Mouse (Mus musculus) heart, adult 2 months (tissue): ENCODE data around the gene Olfr907. TPM values are rescaled to one million over a fixed set of nuclear protein-coding genes. Genes with fewer than 3 reads are reported as not detected.

Experiments
- DNase-seq, 2 experiments: peaks; one replicate each; pipeline ENCODE4 v3.0.0; 2021
- H3K27ac ChIP-seq: fragments of 200-600 bp; 2 replicates; pipeline ENCODE4 v1.8.1; 2022
- H3K27me3 ChIP-seq: fragments of 200-500 bp; 2 replicates; pipeline ENCODE4 v1.6.1; 2012; ENCODE audit warnings: mild to moderate bottlenecking, low read length, inconsistent platforms, mixed read lengths; ENCODE audit not compliant: control insufficient read depth, insufficient read depth
- H3K36me3 ChIP-seq: fragments of 200-500 bp; 2 replicates; pipeline ENCODE4 v1.6.1; 2012; ENCODE audit warnings: low read length, inconsistent platforms; ENCODE audit not compliant: control insufficient read depth, insufficient read depth
- H3K4me1 ChIP-seq: fragments of 200-500 bp; 2 replicates; pipeline ENCODE4 v1.6.1; 2011; ENCODE audit warnings: low read length; ENCODE audit not compliant: control insufficient read depth, insufficient read depth
- H3K4me3 ChIP-seq: fragments of 200-600 bp; 2 replicates; pipeline ENCODE4 v1.8.1; 2022
- H3K79me2 ChIP-seq: fragments of 200-500 bp; replicated peaks from 2 replicates; pipeline ENCODE4 v1.6.1; 2012; ENCODE audit warnings: mild to moderate bottlenecking, inconsistent platforms, low read length, moderate library complexity, mixed read lengths; ENCODE audit not compliant: control insufficient read depth, insufficient read depth
- H3K9ac ChIP-seq: fragments of 200-500 bp; 2 replicates; pipeline ENCODE4 v1.6.1; 2012; ENCODE audit warnings: low read depth, mild to moderate bottlenecking, control low read depth, inconsistent platforms, low read length, mixed read lengths
- CTCF ChIP-seq: fragments of 200-600 bp; IDR thresholded peaks from 2 replicates; pipeline ENCODE4 v1.8.1; 2022; ENCODE audit warnings: antibody characterized with exemption, mild to moderate bottlenecking, moderate library complexity
- EP300 ChIP-seq: fragments of 200-500 bp; IDR thresholded peaks from 2 replicates; pipeline ENCODE4 v1.6.1; 2011; ENCODE audit warnings: low read depth, low read length, control low read depth; ENCODE audit not compliant: insufficient read depth
- POLR2A ChIP-seq: fragments of 200-500 bp; IDR thresholded peaks from 2 replicates; pipeline ENCODE4 v1.6.1; 2011; ENCODE audit warnings: mild to moderate bottlenecking, low read depth, low read length, control low read depth; ENCODE audit not compliant: insufficient read depth
- WGBS: fragments of 180-500 bp; shearing (Covaris S2); methylation state at CpG from one replicate; pipeline ENCODE4 v1.1.7; 2018; 5-methylcytosine and 5-hydroxymethylcytosine counted together
- intact Hi-C: fragments of 180-260 bp; cut with DNase I; formaldehyde crosslinking; loops from one replicate; pipeline ENCODE4 v1.15.1; 2025
- long read RNA-seq: library from polyadenylated mRNA; stranded (forward); transcript quantifications from one replicate; pipeline ENCODE4 v2.0.0, GENCODE M21; 2021
- polyA plus RNA-seq: library from polyadenylated mRNA; depleted of rRNA; stranded (reverse); fragments of >200 nt; gene quantifications from 2 replicates; pipeline ENCODE4 v1.2.3, GENCODE M21; 2012; rRNA removed
- total RNA-seq, 2 experiments: library from RNA; stranded (reverse); gene quantifications; 2 replicates each; pipeline ENCODE4 v1.2.3; 2021

Olfr907 gene
- total RNA-seq (not detected), polyA plus RNA-seq (not detected in 2 replicates)
- long read RNA-seq: 0 reads

DNA sequence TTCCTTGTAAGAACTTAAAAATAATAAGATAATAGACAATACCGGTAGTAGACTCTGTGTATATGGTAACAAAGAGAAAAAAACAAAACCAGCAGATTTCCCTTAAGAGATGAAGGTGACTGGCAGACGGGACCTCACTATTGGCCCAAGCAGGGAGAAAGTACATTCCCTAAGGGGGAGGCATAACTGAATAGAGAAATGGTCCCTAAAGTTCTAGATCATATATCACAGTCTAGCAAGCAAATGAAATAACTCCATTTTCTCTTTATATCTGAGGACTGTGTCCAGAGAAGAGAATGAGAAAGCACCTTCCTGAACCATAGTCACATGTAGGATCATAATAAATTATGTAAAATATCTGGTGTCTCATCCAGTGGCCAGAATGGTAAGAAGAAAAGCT is at the start of gene Olfr907:
Olfr907 (plus strand) TSS at position 301 of the 400 bp plus-strand sequence.
- no peaks in the 10 kb centered on the region for H3K27me3 ChIP-seq
- no peaks in the 10 kb centered on the region for H3K36me3 ChIP-seq
- H3K4me1 ChIP-seq: no peaks in the 10 kb centered on the region
- no peak for DNase-seq
- WGBS: 68% methylated on average over 2 of the region's 2 CpGs
- H3K9ac ChIP-seq: no peak within 1 kb of the TSS
- intact Hi-C loops: no loop called here
- H3K4me3 ChIP-seq: no peak within 1 kb of the TSS
- no peak for TF ChIP-seq POLR2A
- no peak for TF ChIP-seq EP300
- TF ChIP-seq CTCF: no peak
- H3K27ac ChIP-seq: no peak within 1 kb of the TSS
- no peaks in the 10 kb centered on the region for H3K79me2 ChIP-seq

DNA sequence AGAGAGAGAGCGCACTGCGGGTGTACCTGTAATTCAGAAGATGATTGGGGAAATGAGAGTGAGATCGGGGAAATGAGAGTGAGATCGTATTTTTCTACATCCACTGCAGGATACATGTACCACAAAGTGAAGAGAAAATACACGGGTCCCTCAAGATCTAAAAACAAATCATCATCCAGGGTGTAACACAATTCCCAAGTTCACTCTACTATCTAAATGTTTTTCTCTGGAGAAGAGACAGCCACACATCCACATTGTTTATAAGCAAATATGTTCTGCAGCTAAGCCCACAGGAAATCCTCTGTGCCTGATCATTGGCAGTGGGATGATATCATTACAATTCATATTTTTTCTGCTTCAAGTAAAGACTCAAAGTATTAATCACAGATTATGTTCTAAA is 48.2 kb upstream of the Olfr907 start, which contains the start of gene Olfr902:
Olfr902 (plus strand) TSS at position 301 of the 400 bp plus-strand sequence.
- H3K9ac ChIP-seq: no peak within 1 kb of the TSS
- no peak within 1 kb of the TSS for H3K4me3 ChIP-seq
- H3K27me3 ChIP-seq: no peaks in the 10 kb centered on the region
- DNase-seq: no peak
- no peaks in the 10 kb centered on the region for H3K4me1 ChIP-seq
- H3K36me3 ChIP-seq: no peaks in the 10 kb centered on the region
- TF ChIP-seq POLR2A (no peak), EP300 (no peak), CTCF (no peak)
- no peak within 1 kb of the TSS for H3K27ac ChIP-seq
- H3K79me2 ChIP-seq: no peaks in the 10 kb centered on the region
- intact Hi-C loops: no loop called here
- 79% methylated on average over 5 of the region's 5 CpGs for WGBS

DNA sequence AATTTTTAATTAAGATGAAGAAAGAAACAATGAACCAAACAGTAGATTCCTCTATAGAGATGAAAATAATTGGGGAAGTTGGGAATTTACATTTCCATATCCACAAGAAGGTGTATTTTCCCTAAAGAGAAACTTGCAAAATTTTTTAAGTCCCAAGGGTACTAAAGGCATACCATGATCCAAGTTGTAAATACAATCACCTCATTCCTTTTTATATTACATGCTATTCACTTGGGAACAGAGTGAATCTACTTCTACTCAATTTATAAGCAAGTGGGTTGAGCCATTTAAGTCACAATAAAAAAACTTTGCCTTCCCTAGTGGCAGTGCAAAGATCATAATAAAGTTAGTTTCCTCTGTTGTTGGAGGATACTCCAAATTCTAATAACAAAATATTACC is 32.8 kb upstream of the Olfr907 start, which contains the start of gene Olfr904:
Olfr904 (plus strand) TSS at position 301 of the 400 bp plus-strand sequence.
- no peak within 1 kb of the TSS for H3K9ac ChIP-seq
- H3K36me3 ChIP-seq: no peaks in the 10 kb centered on the region
- TF ChIP-seq CTCF (no peak), POLR2A (no peak), EP300 (no peak)
- no peak for DNase-seq
- intact Hi-C loops: no loop called here
- H3K27me3 ChIP-seq: no peaks in the 10 kb centered on the region
- no peak within 1 kb of the TSS for H3K4me3 ChIP-seq
- no peak within 1 kb of the TSS for H3K27ac ChIP-seq
- H3K79me2 ChIP-seq: no peaks in the 10 kb centered on the region
- H3K4me1 ChIP-seq: no peaks in the 10 kb centered on the region

DNA sequence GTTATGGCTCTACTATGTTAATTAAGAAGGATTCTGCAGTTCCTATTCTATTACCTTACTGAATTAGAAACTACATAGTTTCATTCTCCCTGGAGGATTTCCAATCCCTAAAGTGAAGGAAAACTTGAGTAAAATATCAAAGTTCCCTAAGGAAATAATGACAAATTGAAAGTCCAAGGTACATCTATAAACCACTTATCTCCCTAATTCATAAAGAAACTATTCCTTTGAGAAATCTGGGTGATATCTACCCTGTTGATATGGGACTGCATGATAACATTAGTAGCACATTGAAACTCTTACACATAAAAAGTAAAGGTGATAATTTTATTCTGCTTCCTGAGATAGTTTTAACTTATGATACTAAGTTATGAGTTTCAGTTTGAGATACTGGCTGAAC is 24.8 kb upstream of the Olfr907 start, which contains the start of gene Olfr905:
Olfr905 (plus strand) TSS at position 301 of the 400 bp plus-strand sequence.
- intact Hi-C loops: no loop called here

DNA sequence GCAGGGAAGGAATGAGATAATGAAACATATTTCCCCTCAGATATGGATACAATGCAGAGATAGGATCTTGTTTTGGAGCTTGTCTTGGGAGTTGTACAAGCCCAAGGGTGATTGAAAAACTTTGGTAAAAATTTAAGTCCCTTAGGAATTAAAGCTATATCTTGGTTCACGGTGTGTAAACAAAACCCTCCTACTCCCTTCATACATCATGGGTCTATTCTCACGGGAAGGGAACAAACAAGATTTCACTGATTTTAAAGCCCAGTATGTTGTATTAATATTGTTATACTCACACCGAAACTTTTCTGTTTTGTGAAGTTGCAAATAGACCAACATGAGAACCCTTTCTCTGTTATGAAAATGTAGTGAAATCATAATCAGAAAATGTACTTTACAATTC is 8.8 kb upstream of the Olfr907 start, which contains the start of gene Olfr906:
Olfr906 (plus strand) TSS at position 301 of the 400 bp plus-strand sequence.
- DNase-seq: no peak
- Histone ChIP-seq H3K4me1 (no peaks in the 10 kb centered on the region), H3K27me3 (no peaks in the 10 kb centered on the region), H3K9ac (no peak within 1 kb of the TSS), H3K4me3 (no peak within 1 kb of the TSS), H3K36me3 (no peaks in the 10 kb centered on the region), H3K27ac (no peak within 1 kb of the TSS), H3K79me2 (no peaks in the 10 kb centered on the region)
- no peak for TF ChIP-seq CTCF
- intact Hi-C loops: no loop called here
- 55% methylated on average over 3 of the region's 3 CpGs for WGBS

More for the DNA sequence above, 24.8 kb upstream of the Olfr907 start, which contains the start of gene Olfr905:
- Histone ChIP-seq H3K4me3 (no peak within 1 kb of the TSS), H3K9ac (no peak within 1 kb of the TSS), H3K36me3 (no peaks in the 10 kb centered on the region), H3K79me2 (no peaks in the 10 kb centered on the region), H3K4me1 (no peaks in the 10 kb centered on the region), H3K27me3 (no peaks in the 10 kb centered on the region), H3K27ac (no peak within 1 kb of the TSS)
- TF ChIP-seq CTCF (no peak), POLR2A (no peak), EP300 (no peak)
- DNase-seq: no peak

DNA sequence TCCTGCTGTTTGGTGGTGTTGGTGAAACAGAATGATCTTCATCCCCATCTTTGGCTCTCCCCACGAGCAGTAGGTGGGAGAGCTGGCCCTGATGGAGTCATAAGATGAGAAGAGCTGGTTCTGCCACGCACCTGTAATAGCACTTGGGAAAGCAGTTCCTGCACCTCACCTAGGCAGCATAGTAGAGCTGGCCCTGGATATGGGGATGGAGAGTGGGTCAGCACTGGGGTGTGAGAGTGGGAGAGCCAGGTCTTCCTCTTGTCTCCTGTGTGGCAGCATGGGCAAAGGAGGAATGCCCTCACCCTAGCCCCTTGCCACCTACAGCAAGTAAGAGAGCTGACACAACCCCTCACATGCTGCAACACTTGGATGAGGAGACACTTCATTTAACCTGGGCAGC is 16.8 kb downstream of the Olfr907 start:
- TF ChIP-seq CTCF (no peak), EP300 (no peak), POLR2A (no peak)
- Histone ChIP-seq H3K4me3 (no peak overlapping the region), H3K27ac (no peak overlapping the region), H3K27me3 (no peaks in the 10 kb centered on the region), H3K79me2 (no peaks in the 10 kb centered on the region), H3K9ac (no peak overlapping the region), H3K36me3 (no peaks in the 10 kb centered on the region), H3K4me1 (no peaks in the 10 kb centered on the region)
- no peak for DNase-seq
- 42% methylated on average over 2 of the region's 2 CpGs for WGBS
- intact Hi-C loops: no loop called here
